Mouse (Mus musculus) myocyte (in vitro differentiated cells): ENCODE data around the gene Tmed10.

Experiments
- CEBPB ChIP-seq: IDR thresholded peaks from 2 replicates; pipeline ENCODE4 v1.6.1; 2011; ENCODE audit warnings: mild to moderate bottlenecking, moderate library complexity; ENCODE audit not compliant: poor library complexity, insufficient read depth, severe bottlenecking
- MAX ChIP-seq: IDR thresholded peaks from one replicate; pipeline ENCODE4 v1.6.1; 2011; ENCODE audit warnings: low read depth, mild to moderate bottlenecking, control low read depth
- MYOG ChIP-seq, 3 experiments: IDR thresholded peaks; one replicate each; pipeline ENCODE4 v1.6.1; 2011; ENCODE audit warnings: control low read depth in 2 of 3, low read depth in 2 of 3, mild to moderate bottlenecking in 2 of 3; ENCODE audit not compliant: insufficient read length in 2 of 3, control insufficient read depth in 1 of 3, insufficient read depth in 1 of 3
- POLR2A ChIP-seq: IDR thresholded peaks from one replicate; pipeline ENCODE4 v1.6.1; 2011; ENCODE audit warnings: low read depth, mild to moderate bottlenecking, control low read depth, moderate library complexity; ENCODE audit not compliant: insufficient read length
- SRF ChIP-seq: IDR thresholded peaks from one replicate; pipeline ENCODE4 v1.6.1; 2011; ENCODE audit warnings: low read depth; ENCODE audit not compliant: control insufficient read depth, insufficient read length
- TCF12 ChIP-seq: IDR thresholded peaks from one replicate; pipeline ENCODE4 v1.6.1; 2011; ENCODE audit warnings: mild to moderate bottlenecking, control low read depth; ENCODE audit not compliant: poor library complexity, insufficient read depth, severe bottlenecking
- TCF3 ChIP-seq: IDR thresholded peaks from one replicate; pipeline ENCODE4 v1.6.1; 2011; ENCODE audit warnings: low read depth, control low read depth; ENCODE audit not compliant: insufficient read length
- USF1 ChIP-seq: IDR thresholded peaks from one replicate; pipeline ENCODE4 v1.6.1; 2011; ENCODE audit warnings: low read depth, mild to moderate bottlenecking, control low read depth, moderate library complexity

GRCm38 (mm10) chr12:85368441-85369063 is 6.1 kb downstream of the Tmed10 start:
- TF ChIP-seq TCF12 (no peak), USF1 (no peak), POLR2A (no peak), TCF3 (no peak), MAX (no peak), SRF (no peak), MYOG (IDR thresholded peaks at IDR 0.05; ENCODE audit: control insufficient read depth in 1 of 3, insufficient read depth in 1 of 3, insufficient read length in 2 of 3, low read depth in 2 of 3) (no peak), CEBPB (no peak)
